Mouse (Mus musculus) kidney, postnatal 0 days (tissue): ENCODE data around the gene Aimp1. TPM values are rescaled to one million over a fixed set of nuclear protein-coding genes. Genes with fewer than 3 reads are reported as not detected.
A peak's percentile ranks its signal among the peaks of the same experiment; 100 is the strongest.

Experiments
- ATAC-seq: fragments of 200-750 bp; cut with Nextera tagmentation; replicated peaks from 2 replicates; pipeline ENCODE4 v1.8.0; 2017; ENCODE audit warnings: low read depth, moderate number of reproducible peaks, moderate TSS enrichment, moderate library complexity; ENCODE audit not compliant: low FRiP score
- DNase-seq: peaks from one replicate; pipeline ENCODE4 v3.0.0-alpha.2; 2016; ENCODE audit warnings: low spot score
- H3K27ac ChIP-seq: fragments of 300-500 bp; sonication (generic); 2 replicates; pipeline ENCODE4 v1.5.1; 2014; ENCODE audit warnings: mild to moderate bottlenecking
- H3K27me3 ChIP-seq: fragments of 300-500 bp; sonication (generic); 2 replicates; pipeline ENCODE4 v1.6.1; 2014; ENCODE audit warnings: low read length, mixed read lengths; ENCODE audit not compliant: insufficient read depth
- H3K36me3 ChIP-seq: fragments of 300-500 bp; sonication (generic); 2 replicates; pipeline ENCODE4 v1.6.1; 2014; ENCODE audit warnings: low read length, mixed read lengths; ENCODE audit not compliant: insufficient read depth
- H3K4me1 ChIP-seq: fragments of 300-500 bp; sonication (generic); replicated peaks from 2 replicates; pipeline ENCODE4 v1.6.1; 2014; ENCODE audit warnings: antibody characterized with exemption, low read length, mixed read lengths; ENCODE audit not compliant: insufficient read depth
- H3K4me2 ChIP-seq: fragments of 300-500 bp; sonication (generic); 2 replicates; pipeline ENCODE4 v1.6.1; 2014; ENCODE audit warnings: mild to moderate bottlenecking, low read length, moderate library complexity, mixed read lengths
- H3K4me3 ChIP-seq: fragments of 300-500 bp; sonication (generic); replicated peaks from 2 replicates; pipeline ENCODE4 v1.5.1; 2014; ENCODE audit warnings: low read depth, low read length
- H3K9ac ChIP-seq: fragments of 300-500 bp; sonication (generic); 2 replicates; pipeline ENCODE4 v1.6.1; 2014; ENCODE audit warnings: low read depth, low read length
- H3K9me3 ChIP-seq: fragments of 300-500 bp; sonication (generic); replicated peaks from 2 replicates; pipeline ENCODE4 v1.6.1; 2016; ENCODE audit warnings: low read length, inconsistent platforms, mixed read lengths
- CTCF ChIP-seq: IDR thresholded peaks from 2 replicates; pipeline ENCODE4 v1.5.1; 2016; ENCODE audit warnings: antibody characterized with exemption, low read depth, mild to moderate bottlenecking, moderate library complexity
- WGBS: fragments of 180-500 bp; shearing (Covaris S2); extraction: QIAGEN DNeasy Blood & Tissue Kit; methylation state at CpG from one replicate; pipeline ENCODE4 v1.1.7; 2014; 5-methylcytosine and 5-hydroxymethylcytosine counted together
- polyA plus RNA-seq: library from polyadenylated mRNA; unstranded; fragments of >200 nt; fragmentation: Nextera tagmentation; extraction: Ambion mirVana; gene quantifications from 2 replicates; pipeline ENCODE4 v1.2.1, GENCODE M21; 2015

The Aimp1 gene
- polyA plus RNA-seq, 1 experiment from 2014 or later = 78.1 TPM

DNA sequence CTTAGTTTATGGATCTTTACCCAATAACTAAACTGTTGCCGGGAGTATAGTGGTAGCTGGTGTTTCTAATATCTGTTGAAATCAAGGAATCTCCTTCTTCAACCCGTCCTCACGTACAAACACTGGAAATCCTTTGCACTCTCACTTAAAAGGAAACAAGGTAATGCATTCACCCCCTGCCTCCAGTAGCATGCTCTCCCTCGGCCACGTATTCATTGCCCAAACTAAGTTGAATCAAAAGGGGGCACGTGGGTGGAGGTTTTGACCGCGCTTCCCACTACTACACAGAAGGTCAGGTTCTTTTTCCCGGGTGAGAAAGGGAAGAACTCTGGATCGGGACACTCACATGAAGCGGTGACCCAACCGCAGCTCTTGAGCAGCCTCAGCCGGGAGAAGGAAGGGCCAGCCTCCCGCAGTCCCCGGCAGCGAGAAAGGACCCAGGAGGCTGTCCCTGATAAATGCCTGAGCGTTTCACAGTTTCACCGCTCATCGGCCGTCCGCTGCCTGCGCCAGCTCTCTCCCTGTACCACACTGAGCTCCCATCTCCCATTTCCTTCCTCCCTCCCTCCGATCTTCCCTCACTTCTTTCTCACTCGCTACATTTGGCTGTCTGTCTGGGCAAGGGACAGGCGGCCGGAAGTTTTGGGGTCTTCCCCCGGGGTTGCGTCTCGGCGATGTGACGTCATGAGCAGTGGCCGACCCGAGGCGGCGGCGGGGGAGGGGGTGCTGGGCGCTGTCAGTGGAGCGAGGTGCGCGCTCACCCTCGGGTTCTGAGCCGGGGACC is 531 bp downstream of the Aimp1 start, which contains the start of gene Tbck:
Gene Tbck, plus strand, starts transcription at position 698 of the 784 bp plus-strand sequence.
- Histone ChIP-seq H3K4me2 (peak within 1 kb of the TSS; percentile 66), H3K4me3 (peak within 1 kb of the TSS; percentile 92), H3K27ac (peak within 1 kb of the TSS; percentile 92), H3K9ac (peak within 1 kb of the TSS; percentile 78), H3K27me3 (no peaks in the 10 kb centered on the region), H3K36me3 (peaks cover 4% of the 10 kb centered on the region; the same call in 1 of the 2 replicates), H3K4me1 (peaks cover 8% of the 10 kb centered on the region; the same call in 1 of the 2 replicates), H3K9me3 (no peaks in the 10 kb centered on the region)
- WGBS = under 1% methylated on average over 42 of the region's 42 CpGs
- DNase-seq = peak; percentile 96
- peak; percentile 98 for ATAC-seq
- TF ChIP-seq CTCF = 0 out of 2 replicates have a peak, but pooled peaks have one; percentile 20

DNA sequence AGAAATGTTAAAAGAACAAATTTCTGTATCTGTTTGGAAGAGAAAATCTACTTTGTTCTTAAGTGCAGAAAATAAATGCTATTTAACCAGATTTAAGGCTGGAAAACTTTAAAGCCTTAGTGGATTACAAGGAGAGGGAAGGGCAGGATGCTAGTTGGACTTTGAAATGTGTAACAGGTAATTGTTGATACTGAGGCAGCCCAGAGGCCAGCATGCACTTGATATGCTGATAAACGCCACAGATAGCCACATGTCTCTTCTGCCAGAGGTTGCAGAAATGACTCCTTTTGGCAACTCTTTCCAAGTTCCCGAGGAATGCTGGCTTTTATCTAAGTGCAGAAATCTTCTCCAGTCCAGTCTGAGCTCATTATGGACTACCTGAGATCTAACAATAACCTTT is 6.7 kb downstream of the Aimp1 start:
- ATAC-seq = no peak
- 83% methylated on average over 2 of the region's 2 CpGs for WGBS

DNA sequence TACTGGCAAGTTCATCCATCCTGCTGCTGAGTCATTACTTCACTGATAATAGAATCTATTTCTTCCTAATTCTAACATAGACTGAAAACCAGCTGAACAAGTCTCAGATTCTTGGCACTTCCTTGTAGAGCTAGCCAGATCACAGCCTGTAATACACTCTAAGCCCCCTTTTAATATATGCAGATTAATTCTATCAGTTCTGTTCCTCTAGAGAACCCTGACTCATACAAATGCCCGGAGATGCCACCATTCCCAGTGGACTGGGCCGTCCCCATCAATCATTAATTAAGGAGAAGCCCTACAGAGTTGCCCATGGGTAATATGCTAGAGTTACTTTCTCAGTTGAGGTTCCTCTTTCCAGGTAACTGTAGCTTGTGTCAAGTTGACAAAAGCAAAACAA is 28.2 kb downstream of the Aimp1 start:
- Histone ChIP-seq H3K4me1 (no peaks in the 10 kb centered on the region), H3K9me3 (no peaks in the 10 kb centered on the region), H3K9ac (no peak overlapping the region), H3K4me2 (no peak overlapping the region), H3K36me3 (peaks cover 16% of the 10 kb centered on the region; the same call in 1 of the 2 replicates), H3K4me3 (no peak overlapping the region), H3K27ac (peak overlapping the region; percentile 33; the same call in 1 of the 2 replicates), H3K27me3 (no peaks in the 10 kb centered on the region)
- peak; percentile 10 for DNase-seq
- peak; percentile 87 for ATAC-seq
- 68% methylated on average over 2 of the region's 2 CpGs for WGBS
- TF ChIP-seq CTCF = no peak

More for the DNA sequence above, 6.7 kb downstream of the Aimp1 start:
- H3K27ac ChIP-seq = no peak overlapping the region
- no peak for DNase-seq
- peaks cover 11% of the 10 kb centered on the region for H3K36me3 ChIP-seq
- no peaks in the 10 kb centered on the region for H3K9me3 ChIP-seq
- no peaks in the 10 kb centered on the region for H3K27me3 ChIP-seq
- H3K4me2 ChIP-seq = no peak overlapping the region
- TF ChIP-seq CTCF = no peak
- H3K9ac ChIP-seq = no peak overlapping the region
- H3K4me3 ChIP-seq = no peak overlapping the region
- H3K4me1 ChIP-seq = 0 out of 2 replicates have a peak, but pooled peaks cover under 1% of the 10 kb centered on the region

DNA sequence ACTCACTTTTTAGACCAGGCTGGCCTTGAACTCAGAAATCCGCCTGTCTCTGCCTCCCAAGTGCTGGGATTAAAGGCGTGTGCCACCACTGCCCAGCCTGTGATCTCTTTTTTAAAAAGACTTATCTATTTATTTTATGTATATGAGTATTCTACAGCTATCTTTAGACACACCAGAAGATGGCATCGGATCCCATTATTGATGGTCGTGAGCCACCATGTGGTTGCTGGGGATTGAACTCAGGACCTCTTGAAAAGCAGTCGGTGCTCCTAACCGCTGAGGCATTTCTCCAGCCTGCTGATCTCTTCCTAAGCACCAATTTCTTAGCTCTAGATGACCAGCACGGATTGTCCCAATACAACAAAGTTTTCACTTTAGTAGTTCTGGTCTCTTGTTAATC is 30.2 kb downstream of the Aimp1 start:
- H3K4me2 ChIP-seq = no peak overlapping the region
- no peak overlapping the region for H3K9ac ChIP-seq
- DNase-seq = no peak
- H3K36me3 ChIP-seq = peaks cover 1% of the 10 kb centered on the region; the same call in 1 of the 2 replicates
- no peaks in the 10 kb centered on the region for H3K4me1 ChIP-seq
- no peak for TF ChIP-seq CTCF
- no peaks in the 10 kb centered on the region for H3K27me3 ChIP-seq
- no peak for ATAC-seq
- H3K4me3 ChIP-seq = no peak overlapping the region
- WGBS = 90% methylated on average over 7 of the region's 7 CpGs
- H3K9me3 ChIP-seq = no peaks in the 10 kb centered on the region
- no peak overlapping the region for H3K27ac ChIP-seq

DNA sequence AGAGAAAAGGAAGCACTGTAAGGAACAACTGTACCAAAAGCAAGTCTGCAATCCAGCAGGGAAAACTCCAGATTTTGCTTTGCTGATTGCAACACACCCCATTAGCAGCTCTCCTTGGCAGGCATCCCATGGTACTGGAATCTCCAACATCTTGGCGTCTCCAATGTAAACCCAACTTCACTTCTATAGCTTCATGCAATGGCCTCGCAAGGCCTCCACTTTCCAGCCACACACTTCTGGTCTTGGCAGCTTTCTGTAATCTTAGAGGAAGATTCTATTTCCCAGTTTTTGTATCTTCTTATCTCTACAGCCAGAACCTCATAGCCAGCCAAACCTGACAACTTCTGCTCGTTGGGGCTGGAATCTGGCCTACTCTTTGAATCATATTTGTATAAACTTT is 32.4 kb downstream of the Aimp1 start:
- 80% methylated on average over 3 of the region's 3 CpGs for WGBS
- Histone ChIP-seq H3K27me3 (no peaks in the 10 kb centered on the region), H3K4me2 (no peak overlapping the region), H3K9ac (no peak overlapping the region), H3K4me3 (no peak overlapping the region), H3K4me1 (no peaks in the 10 kb centered on the region), H3K9me3 (no peaks in the 10 kb centered on the region), H3K36me3 (no peaks in the 10 kb centered on the region), H3K27ac (no peak overlapping the region)
- no peak for DNase-seq
- TF ChIP-seq CTCF = no peak
- ATAC-seq = no peak

DNA sequence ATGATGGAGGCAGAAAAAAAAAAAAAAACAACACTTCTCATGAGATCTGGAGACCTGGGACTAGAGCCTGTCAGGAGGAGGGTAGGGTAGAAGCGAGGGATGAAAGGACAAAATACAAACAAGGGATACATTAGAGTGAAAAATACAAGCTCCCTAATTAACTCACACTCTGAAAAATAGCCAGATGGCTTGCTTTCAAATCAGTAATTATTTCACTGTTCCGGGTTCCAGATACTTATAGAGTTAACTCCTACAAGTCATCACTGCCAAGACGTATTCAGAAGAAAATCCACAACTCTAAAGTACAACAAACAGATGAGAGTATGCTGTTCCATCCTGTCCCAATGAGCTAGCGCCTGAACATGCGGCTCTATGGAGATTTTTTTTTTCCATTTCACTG is 34.0 kb downstream of the Aimp1 start:
- H3K27ac ChIP-seq = no peak overlapping the region
- no peak overlapping the region for H3K4me2 ChIP-seq
- TF ChIP-seq CTCF = no peak
- no peaks in the 10 kb centered on the region for H3K4me1 ChIP-seq
- no peak overlapping the region for H3K4me3 ChIP-seq
- ATAC-seq (no peak), DNase-seq (no peak)
- H3K9me3 ChIP-seq = no peaks in the 10 kb centered on the region
- H3K9ac ChIP-seq = no peak overlapping the region
- no peaks in the 10 kb centered on the region for H3K36me3 ChIP-seq
- 71% methylated on average over 5 of the region's 5 CpGs for WGBS
- no peaks in the 10 kb centered on the region for H3K27me3 ChIP-seq
